Mouse (Mus musculus): ENCODE results near the gene Masp2. TPM values are rescaled to one million over a fixed set of nuclear protein-coding genes. Genes with fewer than 3 reads are reported as not detected.

Gene Masp2
- polyA plus RNA-seq, 1 experiment = 1.3 TPM

GRCm38 (mm10) chr4:148654701-148655398, 52.5 kb downstream of the Masp2 start:
- Histone ChIP-seq H3K36me3 (ENCODE audit: control insufficient read depth, insufficient read depth, low read length) (no peaks in the 10 kb centered on the region), H3K4me1 (ENCODE audit: control insufficient read depth, insufficient read depth, insufficient read length) (no peaks in the 10 kb centered on the region), H3K4me3 (ENCODE audit: extremely low read depth, insufficient read depth, insufficient read length) (no peak overlapping the region), H3K27me3 (ENCODE audit: control insufficient read depth, insufficient read depth, low read length) (no peaks in the 10 kb centered on the region), H3K27ac (ENCODE audit: insufficient read depth, low read length) (no peak overlapping the region)
- WGBS = 90% methylated on average over 18 of the region's 18 CpGs
- no peak for DNase-seq (ENCODE audit: low read depth in 1 of 2, low spot score in 2 of 2)
- TF ChIP-seq POLR2A (IDR thresholded peaks at IDR 0.05; ENCODE audit: low read depth, low read length) (no peak), CTCF (IDR thresholded peaks at IDR 0.05; ENCODE audit: extremely low read depth, insufficient read depth, insufficient read length, insufficient replicate concordance) (peak; percentile 13; the same call in 1 of the 2 replicates)

GRCm38 (mm10) chr4:148656691-148657258, 54.4 kb downstream of the Masp2 start:
- Histone ChIP-seq H3K27me3 (ENCODE audit: control insufficient read depth, insufficient read depth, low read length) (no peaks in the 10 kb centered on the region), H3K4me3 (ENCODE audit: extremely low read depth, insufficient read depth, insufficient read length) (no peak overlapping the region), H3K36me3 (ENCODE audit: control insufficient read depth, insufficient read depth, low read length) (no peaks in the 10 kb centered on the region), H3K27ac (ENCODE audit: insufficient read depth, low read length) (no peak overlapping the region), H3K4me1 (ENCODE audit: control insufficient read depth, insufficient read depth, insufficient read length) (no peaks in the 10 kb centered on the region)
- DNase-seq (ENCODE audit: low read depth in 1 of 2, low spot score in 2 of 2) = no peak
- WGBS = 47% methylated on average over 15 of the region's 15 CpGs
- TF ChIP-seq CTCF (IDR thresholded peaks at IDR 0.05; ENCODE audit: extremely low read depth, insufficient read depth, insufficient read length, insufficient replicate concordance) (no peak), POLR2A (IDR thresholded peaks at IDR 0.05; ENCODE audit: low read depth, low read length) (no peak)

- H3K4me1 ChIP-seq (ENCODE audit: control insufficient read depth, insufficient read depth, insufficient read length) = no peaks in the 10 kb centered on the region
- H3K27ac ChIP-seq (ENCODE audit: insufficient read depth, low read length) = no peak overlapping the region
- TF ChIP-seq CTCF (IDR thresholded peaks at IDR 0.05; ENCODE audit: extremely low read depth, insufficient read depth, insufficient read length, insufficient replicate concordance) = no peak
- no peak for TF ChIP-seq POLR2A (IDR thresholded peaks at IDR 0.05; ENCODE audit: low read depth, low read length)
- no peak for DNase-seq (ENCODE audit: low read depth in 1 of 2, low spot score in 2 of 2)
- H3K4me3 ChIP-seq (ENCODE audit: extremely low read depth, insufficient read depth, insufficient read length) = peak overlapping the region; percentile 23; the same call in 1 of the 2 replicates
- 49% methylated on average over 13 of the region's 13 CpGs for WGBS
- H3K36me3 ChIP-seq (ENCODE audit: control insufficient read depth, insufficient read depth, low read length) = no peaks in the 10 kb centered on the region
- H3K27me3 ChIP-seq (ENCODE audit: control insufficient read depth, insufficient read depth, low read length) = no peaks in the 10 kb centered on the region
Observed at GRCm38 (mm10) chr4:148657776-148658175, 55.4 kb downstream of the Masp2 start.

- 44% methylated on average over 3 of the region's 3 CpGs for WGBS
- no peak overlapping the region for H3K4me3 ChIP-seq (ENCODE audit: extremely low read depth, insufficient read depth, insufficient read length)
- TF ChIP-seq POLR2A (IDR thresholded peaks at IDR 0.05; ENCODE audit: low read depth, low read length) (no peak), CTCF (IDR thresholded peaks at IDR 0.05; ENCODE audit: extremely low read depth, insufficient read depth, insufficient read length, insufficient replicate concordance) (no peak)
- no peaks in the 10 kb centered on the region for H3K27me3 ChIP-seq (ENCODE audit: control insufficient read depth, insufficient read depth, low read length)
- H3K27ac ChIP-seq (ENCODE audit: insufficient read depth, low read length) = no peak overlapping the region
- no peaks in the 10 kb centered on the region for H3K4me1 ChIP-seq (ENCODE audit: control insufficient read depth, insufficient read depth, insufficient read length)
- no peaks in the 10 kb centered on the region for H3K36me3 ChIP-seq (ENCODE audit: control insufficient read depth, insufficient read depth, low read length)
- no peak for DNase-seq (ENCODE audit: low read depth in 1 of 2, low spot score in 2 of 2)
Observed at GRCm38 (mm10) chr4:148660174-148660573, 57.8 kb downstream of the Masp2 start.

- DNase-seq (ENCODE audit: low read depth in 1 of 2, low spot score in 2 of 2) = peak in 1 of 2 experiments; percentile 62
- Histone ChIP-seq H3K27ac (ENCODE audit: insufficient read depth, low read length) (no peak overlapping the region), H3K4me3 (ENCODE audit: extremely low read depth, insufficient read depth, insufficient read length) (no peak overlapping the region), H3K27me3 (ENCODE audit: control insufficient read depth, insufficient read depth, low read length) (no peaks in the 10 kb centered on the region), H3K4me1 (ENCODE audit: control insufficient read depth, insufficient read depth, insufficient read length) (no peaks in the 10 kb centered on the region), H3K36me3 (ENCODE audit: control insufficient read depth, insufficient read depth, low read length) (no peaks in the 10 kb centered on the region)
- WGBS = 40% methylated on average over 21 of the region's 21 CpGs
- peak; percentile 63; the same call in 1 of the 2 replicates for TF ChIP-seq CTCF (IDR thresholded peaks at IDR 0.05; ENCODE audit: extremely low read depth, insufficient read depth, insufficient read length, insufficient replicate concordance)
- TF ChIP-seq POLR2A (IDR thresholded peaks at IDR 0.05; ENCODE audit: low read depth, low read length) = no peak
Observed at GRCm38 (mm10) chr4:148662168-148662965, 60.0 kb downstream of the Masp2 start.

GRCm38 (mm10) chr4:148663326-148663725, 61.0 kb downstream of the Masp2 start:
- Histone ChIP-seq H3K4me1 (ENCODE audit: control insufficient read depth, insufficient read depth, insufficient read length) (no peaks in the 10 kb centered on the region), H3K27me3 (ENCODE audit: control insufficient read depth, insufficient read depth, low read length) (no peaks in the 10 kb centered on the region), H3K27ac (ENCODE audit: insufficient read depth, low read length) (no peak overlapping the region), H3K4me3 (ENCODE audit: extremely low read depth, insufficient read depth, insufficient read length) (no peak overlapping the region), H3K36me3 (ENCODE audit: control insufficient read depth, insufficient read depth, low read length) (no peaks in the 10 kb centered on the region)
- no peak for DNase-seq (ENCODE audit: low read depth in 1 of 2, low spot score in 2 of 2)
- TF ChIP-seq POLR2A (IDR thresholded peaks at IDR 0.05; ENCODE audit: low read depth, low read length) (no peak), CTCF (IDR thresholded peaks at IDR 0.05; ENCODE audit: extremely low read depth, insufficient read depth, insufficient read length, insufficient replicate concordance) (no peak)
- WGBS = 59% methylated on average over 7 of the region's 7 CpGs
